In genomic region chr1:36067201-36067600, GRCm38 (mm10) we compare ENCODE assay signal across 10 mouse cellular contexts. TPM values are rescaled to one million over a fixed set of nuclear protein-coding genes. Genes with fewer than 3 reads are reported as not detected.
DNase-seq lines count a peak whose midpoint lies in the region; ATAC-seq and TF ChIP-seq lines count a peak whose summit lies in the region.
"Had no signal": no experiment of that assay in that cellular context is flagged by ENCODE, and none has a peak within 500 bp of the region (broad histone marks: within the 10 kb centered on the region; RNA-seq: fewer than 3 reads in every experiment).

No protein-coding gene starts in this region.

- no peak for TF ChIP-seq CTCF in liver, postnatal 0 days (IDR thresholded peaks at IDR 0.05; ENCODE audit: low read depth)

- peak; percentile 93 for DNase-seq in heart, adult 11 months
- peak; percentile 13 for DNase-seq in neural tube, embryonic 10.5 days (ENCODE audit: extremely low spot score, low spot score)
- peak; percentile 64 to 79 for DNase-seq in kidney, postnatal 25 days
- peak; percentile 50 for DNase-seq in liver, postnatal 0 days
- no peak for DNase-seq in hindbrain, embryonic 14.5 days (ENCODE audit: low spot score)
- DNase-seq: adrenal gland, postnatal 14 days; thymus, adult 18-20 months had no signal

- WGBS in heart, embryonic 11.5 days (ENCODE audit: insufficient replicate concordance): 71% methylated on average over 4 of the region's 4 CpGs
- 81% methylated on average over 4 of the region's 4 CpGs for WGBS in neural tube, embryonic 15.5 days
- 49% methylated on average over 4 of the region's 4 CpGs for WGBS in liver, postnatal 0 days (ENCODE audit: insufficient replicate concordance)
- 75% methylated on average over 4 of the region's 4 CpGs for WGBS in hindbrain, embryonic 14.5 days

- H3K4me2 ChIP-seq in heart, embryonic 11.5 days: no peak overlapping the region
- no peak overlapping the region; the same call in 1 of the 2 replicates for H3K4me2 ChIP-seq in neural tube, embryonic 15.5 days
- H3K4me2 ChIP-seq in liver, postnatal 0 days (ENCODE audit: low read depth, low read length): peak overlapping the region; percentile 91
- H3K4me2 ChIP-seq in hindbrain, embryonic 14.5 days (replicated peaks): no peak overlapping the region

- no peak for ATAC-seq in heart, embryonic 11.5 days (replicated peaks; ENCODE audit: insufficient number of reproducible peaks, low FRiP score, low TSS enrichment)
- no peak for ATAC-seq in neural tube, embryonic 15.5 days (ENCODE audit: low FRiP score)
- no peak for ATAC-seq in liver, postnatal 0 days
- ATAC-seq in hindbrain, embryonic 14.5 days (ENCODE audit: low FRiP score): no peak

- no peaks in the 10 kb centered on the region for H3K27me3 ChIP-seq in heart, embryonic 11.5 days (ENCODE audit: control insufficient read depth, insufficient read depth, low read length)
- H3K27me3 ChIP-seq in neural tube, embryonic 15.5 days (replicated peaks): no peaks in the 10 kb centered on the region
- no peaks in the 10 kb centered on the region for H3K27me3 ChIP-seq in liver, postnatal 0 days (ENCODE audit: insufficient read depth, low read length)
- H3K27me3 ChIP-seq in hindbrain, embryonic 14.5 days (ENCODE audit: control insufficient read depth, insufficient read depth, low read length): no peaks in the 10 kb centered on the region

- peaks cover 40% of the 10 kb centered on the region for H3K4me1 ChIP-seq in heart, embryonic 11.5 days (ENCODE audit: control insufficient read depth, insufficient read depth, low read length)
- peaks cover 62% of the 10 kb centered on the region for H3K4me1 ChIP-seq in neural tube, embryonic 15.5 days
- H3K4me1 ChIP-seq in liver, postnatal 0 days (ENCODE audit: insufficient read depth): peaks cover 53% of the 10 kb centered on the region
- H3K4me1 ChIP-seq in hindbrain, embryonic 14.5 days (replicated peaks; ENCODE audit: control insufficient read depth, insufficient read depth, low read length): peaks cover 37% of the 10 kb centered on the region

- no peak for TF ChIP-seq EP300 in liver, postnatal 0 days (IDR thresholded peaks at IDR 0.05; ENCODE audit: low read depth)

- no peak overlapping the region for H3K27ac ChIP-seq in heart, embryonic 11.5 days (ENCODE audit: low read depth, low read length)
- H3K27ac ChIP-seq in neural tube, embryonic 15.5 days (replicated peaks): no peak overlapping the region
- H3K27ac ChIP-seq in liver, postnatal 0 days (ENCODE audit: low read depth): peak overlapping the region; percentile 90
- H3K27ac ChIP-seq in hindbrain, embryonic 14.5 days: no peak overlapping the region
- H3K27ac ChIP-seq: forebrain, embryonic 12.5 days had no signal

- H3K9me3 ChIP-seq in heart, embryonic 11.5 days (replicated peaks; ENCODE audit: control insufficient read depth, low read length): no peaks in the 10 kb centered on the region
- no peaks in the 10 kb centered on the region for H3K9me3 ChIP-seq in neural tube, embryonic 15.5 days (replicated peaks)
- H3K9me3 ChIP-seq in liver, postnatal 0 days (ENCODE audit: low read length): no peaks in the 10 kb centered on the region
- no peaks in the 10 kb centered on the region for H3K9me3 ChIP-seq in hindbrain, embryonic 14.5 days (ENCODE audit: control insufficient read depth, low read length)
- H3K9me3 ChIP-seq: forebrain, embryonic 12.5 days had no signal

- no peaks in the 10 kb centered on the region for H3K36me3 ChIP-seq in heart, embryonic 11.5 days (ENCODE audit: control insufficient read depth, insufficient read depth, low read length)
- H3K36me3 ChIP-seq in neural tube, embryonic 15.5 days: no peaks in the 10 kb centered on the region
- H3K36me3 ChIP-seq in liver, postnatal 0 days (replicated peaks; ENCODE audit: insufficient read depth, low read length): peaks cover 16% of the 10 kb centered on the region
- 0 out of 2 replicates have a peak, but pooled peaks cover 3% of the 10 kb centered on the region for H3K36me3 ChIP-seq in hindbrain, embryonic 14.5 days (replicated peaks; ENCODE audit: control insufficient read depth, insufficient read depth)
- H3K36me3 ChIP-seq: forebrain, embryonic 12.5 days had no signal

- no peak overlapping the region for H3K4me3 ChIP-seq in heart, embryonic 11.5 days (ENCODE audit: low read depth, low read length)
- no peak overlapping the region for H3K4me3 ChIP-seq in neural tube, embryonic 15.5 days (replicated peaks)
- peak overlapping the region; percentile 93; the same call in 1 of the 2 replicates for H3K4me3 ChIP-seq in liver, postnatal 0 days (ENCODE audit: low read depth, low read length)
- no peak overlapping the region for H3K4me3 ChIP-seq in hindbrain, embryonic 14.5 days (replicated peaks; ENCODE audit: low read length)

- no peak overlapping the region for H3K9ac ChIP-seq in heart, embryonic 11.5 days (ENCODE audit: low read depth, low read length)
- no peak overlapping the region for H3K9ac ChIP-seq in neural tube, embryonic 15.5 days (replicated peaks)
- peak overlapping the region; percentile 91 for H3K9ac ChIP-seq in liver, postnatal 0 days (replicated peaks)
- H3K9ac ChIP-seq in hindbrain, embryonic 14.5 days: no peak overlapping the region

RNA-seq across cellular contexts. Expression of gene Hs6st1, which starts 1.0 kb away (rescaled TPM):
- 10.2 and 12.6 TPM in 2 replicates for polyA plus RNA-seq in heart, embryonic 11.5 days (2014; fragmentation: Nextera tagmentation; extraction: Ambion mirVana)
- 11.7 and 24.1 TPM in 2 replicates for polyA plus RNA-seq in neural tube, embryonic 15.5 days (2015; fragmentation: Nextera tagmentation; extraction: Ambion mirVana)
- 12.8 and 13.3 TPM in 2 replicates for polyA plus RNA-seq in liver, postnatal 0 days (2015; fragmentation: Nextera tagmentation; extraction: Ambion mirVana)
- 18.9 and 20.2 TPM in 2 replicates for polyA plus RNA-seq in hindbrain, embryonic 14.5 days (2014; fragmentation: Nextera tagmentation; extraction: Ambion mirVana)
